Mouse (Mus musculus): ENCODE measurements around the gene Gjd3. TPM values are rescaled to one million over a fixed set of nuclear protein-coding genes. Genes with fewer than 3 reads are reported as not detected.
"Not testable (repeated sequence)": the region's sequence is repeated elsewhere in the genome, so short reads cannot be mapped to it uniquely, and the experiment has no call there.

Gjd3 gene
- polyA plus RNA-seq, 1 experiment from 2014 or later = 0.58 TPM

DNA sequence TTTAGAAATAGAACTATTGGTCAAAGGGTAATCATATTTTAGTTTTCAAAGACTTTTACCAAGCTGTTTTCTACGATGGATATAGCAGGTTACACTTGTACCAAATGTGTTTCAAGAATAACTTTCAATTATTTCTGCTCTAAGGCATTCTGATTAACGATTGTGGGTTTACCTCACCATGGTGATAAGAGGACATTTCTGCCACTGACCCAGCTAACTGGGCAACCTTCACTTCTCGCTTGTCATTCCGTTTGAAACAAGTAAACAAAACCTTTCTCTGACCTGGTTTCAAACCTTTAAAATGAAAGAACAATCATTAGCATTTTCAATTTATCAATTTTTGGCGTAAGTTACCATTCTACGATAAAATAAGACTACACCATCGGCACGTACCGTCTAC is 24.0 kb upstream of the Gjd3 start:
- Histone ChIP-seq H3K4me1 (replicated peaks) (no peaks in the 10 kb centered on the region), H3K27me3 (no peaks in the 10 kb centered on the region), H3K4me2 (replicated peaks) (no peak overlapping the region), H3K9me3 (no peaks in the 10 kb centered on the region), H3K36me3 (peaks cover 42% of the 10 kb centered on the region), H3K4me3 (replicated peaks) (no peak overlapping the region), H3K27ac (no peak overlapping the region), H3K9ac (replicated peaks) (no peak overlapping the region)
- WGBS = 96% methylated on average over 9 of the region's 9 CpGs
- ATAC-seq = no peak

GRCm38 (mm10) chr11:98999243-98999642 is 16.4 kb upstream of the Gjd3 start:
- H3K36me3 ChIP-seq = peaks cover 64% of the 10 kb centered on the region
- no peak overlapping the region for H3K27ac ChIP-seq
- H3K4me1 ChIP-seq (replicated peaks) = no peaks in the 10 kb centered on the region
- H3K9me3 ChIP-seq = no peaks in the 10 kb centered on the region
- no peaks in the 10 kb centered on the region for H3K27me3 ChIP-seq
- no peak overlapping the region for H3K4me3 ChIP-seq (replicated peaks)
- H3K4me2 ChIP-seq (replicated peaks) = no peak overlapping the region
- H3K9ac ChIP-seq (replicated peaks) = no peak overlapping the region
- 90% methylated on average over 11 of the region's 11 CpGs for WGBS
- ATAC-seq = no peak

DNA sequence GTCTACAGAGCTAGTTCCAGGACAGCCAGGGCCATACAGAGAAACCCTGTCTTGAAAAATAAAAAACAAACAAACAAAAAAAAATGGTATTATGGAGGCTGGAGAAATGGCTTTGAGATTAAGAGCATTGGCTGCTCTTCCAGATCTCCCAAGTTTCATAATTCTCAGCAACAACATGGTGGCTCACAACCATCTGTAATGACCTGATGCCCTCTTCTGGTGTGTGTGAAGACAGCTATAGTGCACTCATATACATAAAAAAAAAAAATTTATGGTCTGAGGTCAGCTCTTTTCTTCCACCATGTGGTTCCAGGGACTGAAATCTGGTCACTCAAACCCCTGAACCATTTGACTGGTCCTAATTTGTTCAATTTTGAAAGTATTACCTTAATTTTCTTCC is 16.0 kb upstream of the Gjd3 start:
- Histone ChIP-seq H3K4me3 (replicated peaks) (no peak overlapping the region), H3K27me3 (no peaks in the 10 kb centered on the region)

GRCm38 (mm10) chr11:98997659-98998058 is 14.8 kb upstream of the Gjd3 start:
- Histone ChIP-seq H3K9ac (replicated peaks) (no peak overlapping the region), H3K9me3 (no peaks in the 10 kb centered on the region), H3K27me3 (no peaks in the 10 kb centered on the region), H3K4me2 (replicated peaks) (no peak overlapping the region), H3K4me3 (replicated peaks) (no peak overlapping the region), H3K4me1 (replicated peaks) (no peaks in the 10 kb centered on the region), H3K36me3 (peaks cover 65% of the 10 kb centered on the region), H3K27ac (no peak overlapping the region)
- ATAC-seq = no peak
- 94% methylated on average over 4 of the region's 4 CpGs for WGBS

More for the DNA sequence above, 16.0 kb upstream of the Gjd3 start:
- H3K4me2 ChIP-seq (replicated peaks) = no peak overlapping the region
- H3K4me1 ChIP-seq (replicated peaks) = no peaks in the 10 kb centered on the region
- H3K9me3 ChIP-seq = no peaks in the 10 kb centered on the region
- ATAC-seq = no peak
- H3K27ac ChIP-seq = no peak overlapping the region
- H3K36me3 ChIP-seq = peaks cover 65% of the 10 kb centered on the region
- no peak overlapping the region for H3K9ac ChIP-seq (replicated peaks)

DNA sequence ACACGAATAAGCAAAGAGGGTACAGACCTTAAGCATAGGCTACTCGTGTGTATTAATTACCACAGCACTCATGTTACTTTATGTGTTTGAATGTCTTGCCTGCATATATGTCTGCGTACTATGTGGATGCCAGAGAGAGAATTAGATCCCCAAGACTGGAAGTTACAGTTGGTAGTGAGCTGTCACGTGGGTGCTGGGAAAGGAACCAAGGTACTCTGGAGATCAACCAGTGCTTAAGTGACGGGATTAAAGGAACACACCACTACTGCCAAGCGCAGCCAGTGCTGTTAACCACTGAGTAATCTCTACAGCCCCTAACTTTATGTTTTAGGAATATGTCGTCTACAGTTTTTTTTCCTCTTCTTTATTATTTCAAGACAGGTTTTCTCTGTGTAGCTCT is 13.2 kb upstream of the Gjd3 start:
- Histone ChIP-seq H3K27me3 (no peaks in the 10 kb centered on the region), H3K4me2 (replicated peaks) (no peak overlapping the region), H3K9ac (replicated peaks) (no peak overlapping the region), H3K36me3 (peaks cover 58% of the 10 kb centered on the region), H3K27ac (no peak overlapping the region), H3K4me1 (replicated peaks) (no peaks in the 10 kb centered on the region), H3K9me3 (no peaks in the 10 kb centered on the region), H3K4me3 (replicated peaks) (no peak overlapping the region)
- 94% methylated on average over 7 of the region's 7 CpGs for WGBS
- no peak for ATAC-seq

- no peak overlapping the region for H3K4me2 ChIP-seq (replicated peaks)
- no peak overlapping the region for H3K4me3 ChIP-seq (replicated peaks)
- 87% methylated on average over 6 of the region's 6 CpGs for WGBS
Measured at GRCm38 (mm10) chr11:98990866-98991265, 8.1 kb upstream of the Gjd3 start.

GRCm38 (mm10) chr11:98988260-98988659 is 5.4 kb upstream of the Gjd3 start:
- ATAC-seq; H3K4me2 ChIP-seq (replicated peaks); H3K9ac ChIP-seq (replicated peaks); H3K4me1 ChIP-seq (replicated peaks); H3K36me3 ChIP-seq; H3K27ac ChIP-seq; H3K9me3 ChIP-seq; H3K4me3 ChIP-seq (replicated peaks): not testable (repeated sequence)
- peaks cover 17% of the 10 kb centered on the region for H3K27me3 ChIP-seq
- 93% methylated on average over 6 of the region's 6 CpGs for WGBS

More at GRCm38 (mm10) chr11:98990866-98991265, 8.1 kb upstream of the Gjd3 start:
- Histone ChIP-seq H3K9me3 (no peaks in the 10 kb centered on the region), H3K27me3 (no peaks in the 10 kb centered on the region), H3K9ac (replicated peaks) (no peak overlapping the region), H3K27ac (no peak overlapping the region), H3K4me1 (replicated peaks) (no peaks in the 10 kb centered on the region), H3K36me3 (peaks cover 26% of the 10 kb centered on the region)
- ATAC-seq = no peak

GRCm38 (mm10) chr11:98985542-98985941 is 2.7 kb upstream of the Gjd3 start:
- Histone ChIP-seq H3K4me1 (replicated peaks) (peaks cover 16% of the 10 kb centered on the region), H3K27me3 (peaks cover 35% of the 10 kb centered on the region), H3K36me3 (no peaks in the 10 kb centered on the region), H3K9me3 (no peaks in the 10 kb centered on the region), H3K27ac (no peak overlapping the region), H3K4me2 (replicated peaks) (no peak overlapping the region), H3K9ac (replicated peaks) (no peak overlapping the region), H3K4me3 (replicated peaks) (no peak overlapping the region)
- ATAC-seq = no peak
- WGBS = 86% methylated on average over 7 of the region's 7 CpGs

GRCm38 (mm10) chr11:98983551-98983950 is 735 bp upstream of the Gjd3 start:
- ATAC-seq = no peak
- Histone ChIP-seq H3K9ac (replicated peaks) (no peak overlapping the region), H3K4me3 (replicated peaks) (0 out of 2 replicates have a peak overlapping the region, but pooled peaks have one; percentile 6), H3K36me3 (no peaks in the 10 kb centered on the region), H3K27ac (no peak overlapping the region), H3K4me1 (replicated peaks) (peaks cover 20% of the 10 kb centered on the region), H3K9me3 (no peaks in the 10 kb centered on the region), H3K27me3 (peaks cover 39% of the 10 kb centered on the region), H3K4me2 (replicated peaks) (peak overlapping the region; percentile 87)
- 41% methylated on average over 8 of the region's 8 CpGs for WGBS

- no peaks in the 10 kb centered on the region for H3K36me3 ChIP-seq
- ATAC-seq = peak; percentile 88
Measured at GRCm38 (mm10) chr11:98981997-98982772, 631 bp downstream of the Gjd3 start.

DNA sequence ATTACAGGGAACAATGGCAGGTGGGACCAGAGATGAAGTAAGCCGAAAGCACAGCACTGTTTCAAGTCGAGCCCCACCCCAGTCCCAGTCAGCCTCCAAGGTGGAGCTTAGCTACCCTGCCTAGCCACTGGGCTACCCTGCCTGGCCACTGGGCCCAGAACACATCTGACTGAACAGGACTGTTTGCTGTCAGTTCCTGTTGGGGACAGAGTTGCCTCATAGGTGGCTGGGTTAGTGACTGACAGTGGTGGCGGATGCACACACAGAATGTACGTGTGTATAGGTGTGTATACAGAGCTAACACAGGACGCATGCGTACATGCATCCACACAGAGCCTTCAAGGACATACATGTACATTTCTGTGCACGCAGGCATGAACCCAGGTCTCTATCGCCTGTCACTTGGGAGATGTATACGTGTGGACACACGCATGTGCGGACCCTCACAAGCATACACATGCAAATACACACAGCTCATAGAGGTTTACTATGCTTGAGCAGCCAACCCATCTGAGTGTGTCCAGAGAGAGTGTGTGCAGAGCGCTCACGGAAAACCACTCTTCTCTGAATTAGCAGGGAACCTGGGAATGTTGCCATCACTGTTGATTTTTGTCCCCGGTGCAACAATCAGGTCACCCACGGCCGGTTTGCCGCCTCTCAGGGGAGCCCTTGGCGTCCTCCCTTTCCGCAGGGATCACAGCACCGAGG is 1.4 kb downstream of the Gjd3 start:
- Histone ChIP-seq H3K36me3 (no peaks in the 10 kb centered on the region), H3K4me1 (replicated peaks) (peaks cover 20% of the 10 kb centered on the region), H3K9ac (replicated peaks) (peak overlapping the region; percentile 79), H3K9me3 (no peaks in the 10 kb centered on the region), H3K27me3 (peaks cover 39% of the 10 kb centered on the region), H3K27ac (peak overlapping the region; percentile 92), H3K4me2 (replicated peaks) (peak overlapping the region; percentile 87), H3K4me3 (replicated peaks) (peak overlapping the region; percentile 59)
- ATAC-seq = peak; percentile 59
- WGBS = 33% methylated on average over 20 of the region's 20 CpGs

More at GRCm38 (mm10) chr11:98981997-98982772, 631 bp downstream of the Gjd3 start:
- Histone ChIP-seq H3K27me3 (peaks cover 39% of the 10 kb centered on the region), H3K27ac (peak overlapping the region; percentile 92), H3K4me2 (replicated peaks) (peak overlapping the region; percentile 87), H3K9ac (replicated peaks) (peak overlapping the region; percentile 79), H3K9me3 (no peaks in the 10 kb centered on the region), H3K4me3 (replicated peaks) (peak overlapping the region; percentile 59), H3K4me1 (replicated peaks) (peaks cover 20% of the 10 kb centered on the region)
- WGBS = under 1% methylated on average over 92 of the region's 94 CpGs

DNA sequence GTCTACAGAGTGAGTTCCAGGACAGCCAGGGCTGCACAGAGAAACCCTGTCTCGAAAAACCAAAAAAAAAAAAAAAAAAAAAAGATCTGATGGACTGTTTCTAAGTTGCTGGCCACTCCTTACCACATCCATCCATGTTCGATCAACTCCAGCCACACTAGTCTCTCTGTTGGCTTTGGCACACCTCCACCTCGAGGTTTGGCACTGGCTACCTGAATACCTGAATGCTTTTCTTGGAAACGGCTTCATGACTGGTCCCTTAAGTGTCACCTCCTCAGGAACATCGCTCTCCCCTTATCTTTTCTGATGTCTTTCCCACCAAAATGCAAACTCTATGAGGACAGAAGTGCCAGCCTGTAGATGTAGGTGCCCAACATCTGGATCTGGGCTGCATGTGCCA is 3.5 kb downstream of the Gjd3 start:
- peaks cover 20% of the 10 kb centered on the region for H3K4me1 ChIP-seq (replicated peaks)
- H3K27me3 ChIP-seq = peaks cover 34% of the 10 kb centered on the region
- no peaks in the 10 kb centered on the region for H3K9me3 ChIP-seq
- H3K27ac ChIP-seq = no peak overlapping the region
- 90% methylated on average over 5 of the region's 5 CpGs for WGBS
- H3K4me2 ChIP-seq (replicated peaks) = no peak overlapping the region
- no peak overlapping the region for H3K4me3 ChIP-seq (replicated peaks)
- no peak overlapping the region for H3K9ac ChIP-seq (replicated peaks)
- H3K36me3 ChIP-seq = no peaks in the 10 kb centered on the region
- no peak for ATAC-seq
